ENCODE assay signal across 8 mouse cellular contexts in genomic region chr15:37120381-37120780, GRCm38 (mm10).
A peak's percentile ranks its signal among the peaks of the same experiment; 100 is the strongest.
DNase-seq lines count a peak whose midpoint lies in the region; ATAC-seq lines count a peak whose summit lies in the region.

No protein-coding gene starts in this region.

- 23% methylated on average over 6 of the region's 6 CpGs for WGBS in intestine, embryonic 16.5 days
- 24% methylated on average over 6 of the region's 6 CpGs for WGBS in stomach, embryonic 14.5 days

- no peak overlapping the region for H3K4me3 ChIP-seq in intestine, embryonic 16.5 days (ENCODE audit: low read length)
- H3K4me3 ChIP-seq in stomach, embryonic 14.5 days (ENCODE audit: low read depth, low read length): no peak overlapping the region

- H3K36me3 ChIP-seq in intestine, embryonic 16.5 days (ENCODE audit: control insufficient read depth, insufficient read depth, low read length): no peaks in the 10 kb centered on the region
- H3K36me3 ChIP-seq in stomach, embryonic 14.5 days (ENCODE audit: control insufficient read depth, insufficient read depth, low read length): no peaks in the 10 kb centered on the region

- no peak overlapping the region for H3K9ac ChIP-seq in intestine, embryonic 16.5 days (ENCODE audit: low read depth, low read length)
- no peak overlapping the region for H3K9ac ChIP-seq in stomach, embryonic 14.5 days (replicated peaks; ENCODE audit: low read depth, low read length)

- DNase-seq in gastrocnemius, adult 18-20 months (ENCODE audit: low spot score): peak; percentile 70
- no peak for DNase-seq in gastrocnemius, postnatal 25 days
- peak; percentile 67 for DNase-seq in cerebellum, adult 11-12 months
- DNase-seq in left cerebral cortex, postnatal 14 days (ENCODE audit: low spot score in 2 of 2): peak; percentile 83 to 86

- peak; percentile 72 for ATAC-seq in frontal cortex, adult (ENCODE audit: low TSS enrichment)
- peak; percentile 79 for ATAC-seq in intestine, embryonic 16.5 days
- ATAC-seq in monocyte, adult 5-6 weeks (replicated peaks; ENCODE audit: insufficient number of reproducible peaks, low FRiP score, low TSS enrichment, poor library complexity, severe bottlenecking): peak; percentile 47; the same call in 1 of the 2 replicates
- peak; percentile 37; the same call in 1 of the 2 replicates for ATAC-seq in stomach, embryonic 14.5 days (ENCODE audit: insufficient number of reproducible peaks, insufficient read depth, low FRiP score, low read depth)

- intact Hi-C loops in left cerebral cortex, postnatal 14 days (cut with DNase I): loop anchor here (2.0 to 5.0 kb wide), 2 partner anchors 216 to 787 kb away; no protein-coding TSS in a partner anchor

- no peaks in the 10 kb centered on the region for H3K9me3 ChIP-seq in intestine, embryonic 16.5 days (ENCODE audit: control insufficient read depth, low read length)
- no peaks in the 10 kb centered on the region for H3K9me3 ChIP-seq in stomach, embryonic 14.5 days (ENCODE audit: control insufficient read depth, low read depth, low read length)

- H3K4me1 ChIP-seq in intestine, embryonic 16.5 days (ENCODE audit: control insufficient read depth, insufficient read depth, low read length): peaks cover 5% of the 10 kb centered on the region; the same call in 1 of the 2 replicates
- no peaks in the 10 kb centered on the region for H3K4me1 ChIP-seq in stomach, embryonic 14.5 days (ENCODE audit: control insufficient read depth, insufficient read depth, low read length)

- no peak overlapping the region for H3K27ac ChIP-seq in intestine, embryonic 16.5 days (ENCODE audit: low read length)
- no peak overlapping the region for H3K27ac ChIP-seq in stomach, embryonic 14.5 days (ENCODE audit: low read length)

- H3K27me3 ChIP-seq in intestine, embryonic 16.5 days (replicated peaks; ENCODE audit: control insufficient read depth, insufficient read depth, low read length): no peaks in the 10 kb centered on the region
- H3K27me3 ChIP-seq in stomach, embryonic 14.5 days (ENCODE audit: control insufficient read depth, insufficient read depth, low read length): no peaks in the 10 kb centered on the region

- peak overlapping the region; percentile 23; the same call in 1 of the 2 replicates for H3K4me2 ChIP-seq in intestine, embryonic 16.5 days (ENCODE audit: low read depth, low read length)
- no peak overlapping the region for H3K4me2 ChIP-seq in stomach, embryonic 14.5 days (replicated peaks; ENCODE audit: low read depth, low read length)
